Mouse (Mus musculus) lung, adult 2 months (tissue): ENCODE data around the gene Fndc9.

Experiments
- CTCF ChIP-seq: fragments of 200-500 bp; IDR thresholded peaks from 2 replicates; pipeline ENCODE4 v1.5.1; 2011; ENCODE audit warnings: mild to moderate bottlenecking, low read length, control low read depth; ENCODE audit not compliant: insufficient read depth
- POLR2A ChIP-seq: fragments of 200-500 bp; IDR thresholded peaks from 2 replicates; pipeline ENCODE4 v1.6.1; 2011; ENCODE audit warnings: low read depth, mild to moderate bottlenecking, control low read depth, low read length, borderline replicate concordance; ENCODE audit errors: extremely low read depth

DNA sequence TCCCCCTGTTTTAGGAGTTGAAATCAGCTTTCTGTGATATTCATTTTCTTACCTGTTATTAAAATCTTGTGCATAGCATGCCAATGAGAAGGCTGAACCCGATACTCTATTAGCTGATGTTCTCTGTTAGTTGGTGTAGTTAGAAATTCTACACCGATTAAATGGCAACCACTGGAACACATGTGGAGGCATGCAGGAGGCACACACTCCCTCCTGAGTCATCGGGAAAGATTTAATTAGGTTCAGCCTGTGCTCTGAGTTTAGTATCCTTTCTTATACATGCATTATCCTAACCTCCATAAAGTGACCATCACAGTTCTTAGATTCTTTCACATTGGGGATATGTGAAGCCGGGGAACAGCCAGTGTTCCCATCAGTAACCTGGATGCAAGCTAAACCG lies 10.0 kb upstream of the Fndc9 start:
- TF ChIP-seq POLR2A = no peak
- no peak for TF ChIP-seq CTCF
